Mouse (Mus musculus): ENCODE results near the gene Tnni3k.
A peak's percentile ranks its signal among the peaks of the same experiment; 100 is the strongest.

Tnni3k gene

DNA sequence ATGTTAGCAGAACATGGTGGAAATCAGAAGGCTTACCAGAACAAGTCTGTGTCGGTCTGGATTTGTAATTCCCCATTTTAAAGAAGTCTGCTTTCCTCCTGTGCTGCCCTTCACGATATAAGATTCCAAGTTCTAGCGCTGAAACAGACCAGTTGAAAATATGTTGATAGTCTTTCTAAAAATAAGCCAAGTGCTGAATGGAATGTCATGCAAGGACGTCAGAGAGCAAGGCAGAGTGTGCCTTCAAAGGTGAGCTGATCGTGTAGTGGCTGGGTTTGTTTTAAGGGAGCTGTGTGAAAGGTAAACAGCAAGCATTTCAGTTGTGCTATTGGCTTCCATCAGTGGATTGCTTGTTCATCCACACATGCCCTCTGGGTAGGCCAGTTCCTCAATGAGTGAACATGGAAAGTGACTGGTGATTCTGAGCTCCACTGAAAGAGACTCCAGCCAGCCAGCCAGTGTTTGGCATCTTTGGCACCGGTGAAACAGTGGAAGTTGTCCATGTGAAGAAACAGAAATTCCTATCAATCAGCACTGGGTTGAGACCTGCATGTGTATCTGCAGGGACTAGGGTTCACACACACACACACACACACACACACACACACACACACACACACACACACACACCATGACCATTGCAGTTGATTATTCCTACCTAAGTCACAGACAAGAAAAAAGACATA is at the start of gene Tnni3k:
Gene Tnni3k (minus strand): TSS at position 177 of the 686 bp plus-strand sequence.
- no peak for DNase-seq (ENCODE audit: low read depth, low spot score)

DNA sequence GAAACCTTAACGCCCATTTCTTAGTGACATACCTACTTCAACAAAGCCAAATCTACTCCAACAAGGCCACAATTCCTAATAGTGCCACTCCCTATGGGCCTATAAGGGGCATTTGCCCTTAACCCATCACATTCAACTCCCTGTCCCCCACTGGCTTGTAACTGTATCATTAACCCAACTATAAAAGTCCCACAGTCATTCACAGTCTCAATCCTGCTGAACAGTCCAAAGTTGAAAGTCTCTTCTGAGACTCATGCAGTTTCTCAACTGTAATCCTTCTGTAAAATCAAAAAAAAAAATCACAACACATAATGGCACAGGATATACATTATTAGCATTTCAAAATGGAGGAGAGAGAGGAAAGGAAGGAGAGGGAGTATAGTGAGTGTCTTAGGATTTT is 44.1 kb upstream of the Tnni3k start:
- DNase-seq (ENCODE audit: low read depth, low spot score) = no peak

DNA sequence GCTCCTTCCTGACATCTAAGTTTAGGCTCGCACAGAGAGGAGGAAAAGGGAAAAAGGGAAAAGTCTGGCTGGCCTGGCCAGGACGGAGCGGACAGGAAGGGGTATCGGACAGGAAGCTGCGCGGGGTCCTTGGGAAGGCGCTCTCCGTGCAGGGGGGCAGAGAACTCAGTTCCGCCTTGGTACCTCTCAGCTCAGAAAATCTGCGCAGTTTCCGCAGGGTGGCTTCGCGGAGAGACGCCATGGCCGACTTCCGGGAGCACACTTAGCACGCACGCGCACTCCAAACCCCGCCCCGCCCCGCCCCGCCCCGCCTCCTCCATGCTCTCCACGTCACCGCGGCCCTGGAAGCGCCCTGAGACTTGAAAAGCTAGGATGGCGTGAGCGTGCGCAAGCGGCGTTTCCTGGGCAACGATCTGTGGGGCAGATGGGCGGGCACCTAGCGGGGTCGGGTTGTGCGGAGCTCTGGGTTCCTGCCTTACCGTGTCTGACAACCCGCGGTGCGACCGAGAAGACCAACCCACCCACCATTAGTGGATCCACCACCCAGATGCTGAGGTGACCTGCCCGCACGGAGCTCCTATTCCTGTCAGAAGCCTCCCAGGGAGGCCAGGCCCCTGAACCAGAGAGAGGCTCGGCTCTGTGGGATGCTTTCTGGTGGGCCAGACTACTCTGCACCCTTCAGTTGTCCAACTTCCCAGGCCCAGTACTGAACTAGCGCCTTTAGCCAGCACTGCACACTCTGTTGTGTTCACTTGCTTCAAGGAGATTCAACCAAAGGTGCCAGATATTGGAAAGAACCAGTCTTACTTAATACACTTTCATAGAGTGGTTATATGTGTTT is 38.1 kb upstream of the Tnni3k start, which contains the start of the genes Fpgt and Lrriq3:
Gene Fpgt (minus strand): TSS at position 288 of the 841 bp plus-strand sequence.
Gene Lrriq3 (plus strand): TSS at position 319 of the 841 bp plus-strand sequence.
- peak; percentile 96 for DNase-seq (ENCODE audit: low read depth, low spot score)

DNA sequence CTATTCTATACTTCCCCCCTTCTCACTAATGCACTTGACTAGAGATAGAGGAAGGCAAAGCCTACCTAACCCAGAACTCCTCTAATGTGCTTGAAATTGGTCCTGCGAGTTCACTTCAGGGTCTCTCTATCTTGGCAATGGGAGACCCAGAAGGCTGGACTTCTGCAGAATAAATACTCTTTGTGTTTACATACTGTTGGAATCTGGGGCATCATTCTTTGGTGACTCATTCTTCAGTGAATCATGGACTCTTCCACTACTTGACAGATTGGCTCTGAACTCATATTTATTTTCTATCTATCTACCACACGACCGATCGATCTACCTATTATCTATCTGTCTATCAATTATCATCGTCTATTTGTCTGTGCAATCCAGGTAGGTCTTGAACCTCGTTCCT is 36.9 kb upstream of the Tnni3k start:
- no peak for DNase-seq (ENCODE audit: low read depth, low spot score)

DNA sequence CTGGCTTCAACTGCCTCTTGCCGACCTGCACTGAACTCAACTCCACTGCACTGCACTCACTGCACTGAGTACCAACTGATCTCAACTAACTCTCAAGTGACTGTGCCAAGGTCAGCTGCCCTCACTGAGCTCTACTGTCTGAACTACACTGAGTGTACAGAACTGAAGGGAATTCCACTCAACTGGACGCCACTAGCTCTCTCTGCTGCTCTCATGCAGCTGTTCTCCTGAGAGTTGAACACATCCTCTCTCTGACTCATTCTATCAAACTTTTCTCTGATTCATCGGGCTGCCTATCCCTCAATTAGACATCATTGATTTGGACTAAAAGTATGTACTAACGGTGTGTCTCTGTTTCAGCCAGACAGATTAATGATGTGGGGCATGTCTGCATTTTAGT is 22.7 kb upstream of the Tnni3k start:
- DNase-seq (ENCODE audit: low read depth, low spot score) = no peak

DNA sequence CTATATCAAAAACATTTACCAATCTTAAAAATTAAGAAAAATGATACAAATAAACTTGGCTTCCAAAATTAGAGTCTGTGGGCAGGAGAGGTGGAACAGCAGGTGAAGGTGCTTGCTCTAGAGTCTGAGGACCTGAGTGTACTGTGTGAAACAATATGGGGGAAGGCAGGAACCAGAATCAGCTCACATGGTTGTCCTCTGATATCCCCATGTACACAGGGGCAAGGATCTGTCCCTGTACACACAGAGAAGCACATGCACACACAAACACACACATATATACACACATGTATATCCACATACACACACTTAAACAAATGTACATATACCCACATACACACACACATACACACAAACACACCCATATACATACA is 4.2 kb upstream of the Tnni3k start:
- DNase-seq (ENCODE audit: low read depth, low spot score) = no peak

DNA sequence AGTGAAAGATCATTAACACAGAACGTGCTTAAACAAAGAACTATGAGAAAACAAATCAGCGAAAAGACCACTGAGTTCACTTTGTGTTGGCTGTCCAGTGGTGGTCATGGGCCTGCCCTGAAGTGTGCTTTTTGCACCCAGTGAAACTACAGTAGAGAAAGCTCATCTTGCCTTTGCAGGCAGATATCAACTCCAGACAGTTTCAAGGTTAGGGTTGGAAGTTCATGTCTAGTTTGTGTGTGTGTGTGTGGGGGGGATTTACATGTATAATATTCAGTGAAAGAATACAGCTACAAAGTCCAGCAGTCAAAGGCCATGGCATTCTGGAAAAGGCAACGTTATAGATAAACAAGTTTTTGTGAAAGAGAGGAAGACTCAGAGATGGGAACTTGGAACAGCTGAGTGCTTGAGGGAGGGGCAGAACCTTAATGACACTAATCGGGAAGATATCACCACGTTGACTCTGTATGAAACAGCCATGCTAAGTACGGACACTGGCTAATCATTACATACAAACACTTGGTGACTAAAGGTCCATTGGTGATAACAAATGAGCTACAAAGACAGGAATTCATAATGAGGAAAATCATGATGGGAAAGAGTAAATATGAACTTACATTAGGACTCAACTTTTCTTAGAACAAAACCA is 3.7 kb upstream of the Tnni3k start:
- no peak for DNase-seq (ENCODE audit: low read depth, low spot score)

DNA sequence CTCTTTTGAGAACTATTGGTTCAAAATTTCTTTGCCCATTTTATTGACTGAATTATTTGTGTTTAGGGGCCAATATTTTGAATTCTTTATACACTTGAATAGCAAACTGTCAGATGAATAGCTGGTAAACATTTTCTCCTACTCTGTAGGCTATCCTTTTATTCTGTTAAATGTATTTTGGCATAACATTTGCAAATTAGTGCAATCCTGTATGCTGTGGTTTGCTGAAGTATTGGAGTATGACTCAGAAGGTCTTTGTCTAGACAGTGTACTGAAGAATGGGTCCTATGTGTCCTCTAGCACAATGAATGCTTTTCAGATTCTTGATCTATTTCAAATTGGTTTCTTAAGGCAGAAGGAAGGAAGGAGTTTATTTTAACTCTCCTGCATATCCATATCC is 2.4 kb upstream of the Tnni3k start:
- no peak for DNase-seq (ENCODE audit: low read depth, low spot score)

DNA sequence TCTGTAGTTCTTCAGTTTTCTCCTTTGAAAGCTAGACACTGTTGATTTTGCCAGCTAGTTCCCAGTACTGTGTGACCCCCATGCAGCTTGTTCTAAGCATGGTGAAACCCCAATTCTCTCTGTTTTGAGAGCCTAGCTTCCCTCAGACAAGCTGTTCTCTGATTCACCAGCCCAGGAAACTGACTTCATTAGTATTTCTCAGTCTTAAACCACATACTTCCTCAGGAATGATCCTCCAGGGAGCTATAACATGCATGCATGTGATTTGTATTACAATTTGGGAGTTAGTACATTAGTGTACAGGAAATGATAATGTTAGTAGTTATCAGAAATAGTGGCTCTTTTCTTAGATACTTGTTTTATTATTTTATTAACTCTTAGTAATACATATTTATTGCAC is 1.4 kb upstream of the Tnni3k start:
- DNase-seq (ENCODE audit: low read depth, low spot score) = no peak

DNA sequence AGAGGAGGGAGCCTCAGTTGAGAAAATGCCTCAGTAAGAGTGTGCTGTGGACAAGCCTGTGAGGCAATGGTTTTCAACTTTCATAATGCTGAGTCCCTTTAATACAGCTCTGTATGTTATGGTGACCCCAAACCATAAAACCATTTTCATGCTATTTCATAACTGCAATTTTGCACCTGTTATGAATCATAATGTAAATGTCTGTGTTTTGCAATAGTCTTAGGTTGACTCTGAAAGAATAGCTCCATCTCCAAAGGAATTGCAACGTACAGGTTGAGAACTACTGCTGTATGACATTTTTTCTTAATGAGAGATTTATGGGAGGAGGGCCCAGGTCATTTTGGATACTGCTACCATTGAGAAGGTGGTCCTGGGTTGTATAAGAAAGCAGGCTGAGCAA is 2.0 kb downstream of the Tnni3k start:
- DNase-seq (ENCODE audit: low read depth, low spot score) = no peak

DNA sequence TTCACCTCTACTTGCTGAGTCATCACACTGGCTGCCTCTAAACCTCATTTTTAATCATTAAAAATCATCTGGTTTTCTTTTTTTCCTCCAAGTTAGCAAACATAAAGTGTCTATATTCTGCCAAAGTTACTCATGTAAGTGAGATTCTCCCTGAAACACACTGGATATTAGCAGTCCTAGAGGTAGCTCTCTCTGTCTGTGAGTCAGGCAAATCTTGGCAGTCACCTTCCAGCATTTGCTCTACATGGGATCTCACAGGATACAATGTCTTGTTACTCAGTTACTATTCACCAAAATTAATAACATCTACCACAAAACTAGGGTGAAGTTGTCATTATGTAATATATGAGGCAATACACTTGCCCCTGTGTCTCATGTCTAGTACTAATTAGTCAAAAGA is 3.2 kb downstream of the Tnni3k start:
- DNase-seq (ENCODE audit: low read depth, low spot score) = no peak

DNA sequence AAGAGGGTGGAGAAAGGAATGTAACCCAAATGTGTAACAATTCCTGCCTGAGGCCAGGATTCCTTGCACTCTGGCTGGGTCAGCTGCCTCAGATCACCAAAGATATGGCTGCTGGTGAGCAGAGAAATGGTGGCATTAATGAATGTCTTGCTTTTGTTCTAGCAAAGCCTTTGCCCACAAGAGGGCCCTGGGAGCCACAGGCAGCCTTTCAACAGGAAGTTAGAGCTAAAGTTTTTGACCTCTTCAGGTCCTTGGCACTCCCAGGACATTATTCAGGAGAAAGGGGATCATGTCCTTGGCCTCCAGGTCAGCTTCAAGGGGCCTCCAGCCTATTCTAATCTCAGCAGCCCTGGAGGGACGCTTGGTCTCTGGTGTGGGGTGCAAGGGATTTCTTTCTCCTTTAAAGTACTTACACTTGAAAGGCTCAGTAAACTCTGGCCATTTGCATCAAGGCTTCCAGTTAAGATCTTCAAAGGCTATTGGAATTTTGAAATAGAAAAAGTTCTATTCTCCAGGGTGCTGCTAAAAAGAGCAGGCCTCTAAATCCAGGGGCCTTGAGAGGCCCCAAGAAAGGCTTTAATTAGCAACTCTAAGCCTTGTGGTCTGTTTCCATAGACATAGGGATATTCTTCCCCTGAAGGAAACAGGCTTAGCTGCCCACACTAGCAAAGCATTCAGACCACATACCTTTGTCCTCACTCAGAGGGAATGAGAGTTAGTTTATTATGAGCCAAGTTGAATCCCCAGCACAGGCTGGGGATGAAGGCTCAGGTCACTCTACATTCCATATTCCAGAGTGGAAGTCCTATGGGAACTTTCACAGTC is 16.0 kb downstream of the Tnni3k start:
- no peak for DNase-seq (ENCODE audit: low read depth, low spot score)

DNA sequence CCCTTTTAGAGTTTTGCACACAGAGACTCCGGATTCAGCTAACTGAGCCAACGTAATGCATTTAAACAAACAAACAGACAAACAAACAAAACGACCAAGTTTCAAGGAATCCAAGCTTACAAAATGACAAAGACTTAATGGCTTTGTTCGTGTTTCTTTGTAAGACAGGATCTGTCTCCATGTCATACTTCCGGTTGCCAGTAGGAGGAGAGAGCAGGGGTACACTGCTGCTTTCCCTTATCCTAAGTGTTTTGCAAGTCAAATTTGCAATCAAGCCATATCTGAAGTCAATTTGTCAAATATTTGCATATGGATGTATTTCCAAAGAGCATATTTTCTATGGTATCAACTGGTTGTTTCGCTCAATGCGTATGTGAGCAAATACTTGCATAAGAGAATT is 20.9 kb downstream of the Tnni3k start:
- DNase-seq (ENCODE audit: low read depth, low spot score) = no peak

DNA sequence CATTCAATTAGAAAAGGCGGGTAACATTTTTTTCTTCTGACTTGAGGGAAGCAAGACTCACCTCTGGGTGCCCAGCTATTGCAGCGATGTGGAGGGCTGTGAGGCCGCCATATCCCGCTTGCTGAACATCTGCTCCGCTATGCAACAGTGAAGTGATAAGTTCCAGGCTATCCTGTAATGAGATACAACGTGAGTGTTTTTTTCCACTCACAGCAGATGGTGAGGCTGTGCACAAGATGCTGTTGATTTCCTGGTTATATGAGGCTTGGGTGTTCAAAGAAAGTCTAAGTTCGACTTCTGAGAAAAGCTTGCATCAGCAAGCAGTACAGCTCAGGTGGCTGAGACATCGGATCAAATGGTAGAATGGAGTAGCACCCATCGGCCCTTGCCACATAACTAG is 25.0 kb downstream of the Tnni3k start:
- DNase-seq (ENCODE audit: low read depth, low spot score) = peak; percentile 63

DNA sequence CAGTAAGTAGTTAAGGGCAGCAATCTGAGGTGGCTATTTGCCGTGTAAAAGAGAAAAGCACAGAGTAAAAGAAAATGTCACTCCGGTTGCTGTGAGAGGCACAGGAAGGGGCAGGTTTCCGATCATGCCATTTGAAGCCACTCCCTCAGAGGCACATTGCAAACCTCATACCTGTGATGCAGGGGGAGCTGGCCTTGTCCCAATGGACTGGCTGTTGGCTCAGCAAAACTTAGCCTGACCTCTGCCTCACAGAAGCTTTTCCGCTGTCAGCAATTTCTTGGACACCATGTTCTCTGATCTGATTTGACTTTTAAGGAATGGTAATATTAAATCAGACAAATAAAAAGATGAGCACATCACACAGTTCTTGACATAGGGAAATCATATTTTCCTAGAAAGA is 52.4 kb downstream of the Tnni3k start:
- no peak for DNase-seq (ENCODE audit: low read depth, low spot score)

DNA sequence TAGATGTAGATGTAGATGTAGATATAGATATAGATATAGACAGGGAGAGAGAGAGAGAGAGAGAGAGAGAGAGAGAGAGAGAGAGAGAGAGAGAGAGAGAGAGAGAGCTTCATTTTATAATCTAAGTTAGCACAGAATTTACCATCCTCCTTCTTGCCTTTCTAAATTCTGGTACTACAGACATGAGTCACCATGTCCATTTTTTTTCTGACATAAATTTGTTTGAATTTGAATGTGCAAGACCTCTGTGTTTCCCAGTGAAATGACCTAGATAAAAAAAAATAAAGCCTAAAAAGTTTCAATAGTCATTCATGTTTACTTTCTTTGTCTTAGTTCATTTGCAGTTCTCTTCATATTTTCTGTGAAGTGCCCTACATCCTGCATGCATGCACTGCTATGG is 54.2 kb downstream of the Tnni3k start:
- DNase-seq (ENCODE audit: low read depth, low spot score) = no peak

DNA sequence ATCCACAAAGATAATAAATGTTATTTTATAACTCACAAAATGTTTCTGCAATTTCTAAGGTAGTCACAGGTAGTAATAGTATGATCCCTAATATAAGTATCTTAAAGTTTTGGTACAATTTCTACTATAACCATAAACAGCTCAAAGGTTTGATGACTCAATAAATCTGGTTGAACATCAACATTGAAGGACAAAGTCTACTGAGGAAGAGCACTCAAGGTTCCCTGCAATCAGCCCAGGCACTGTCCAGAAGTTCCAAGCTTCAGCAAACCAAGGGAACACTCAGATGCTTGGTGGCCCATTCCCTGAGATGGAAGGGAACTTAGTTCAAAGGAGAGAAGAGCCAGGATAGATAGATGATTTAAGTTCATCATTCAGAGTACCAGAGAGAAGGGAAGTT is 62.5 kb downstream of the Tnni3k start:
- no peak for DNase-seq (ENCODE audit: low read depth, low spot score)

DNA sequence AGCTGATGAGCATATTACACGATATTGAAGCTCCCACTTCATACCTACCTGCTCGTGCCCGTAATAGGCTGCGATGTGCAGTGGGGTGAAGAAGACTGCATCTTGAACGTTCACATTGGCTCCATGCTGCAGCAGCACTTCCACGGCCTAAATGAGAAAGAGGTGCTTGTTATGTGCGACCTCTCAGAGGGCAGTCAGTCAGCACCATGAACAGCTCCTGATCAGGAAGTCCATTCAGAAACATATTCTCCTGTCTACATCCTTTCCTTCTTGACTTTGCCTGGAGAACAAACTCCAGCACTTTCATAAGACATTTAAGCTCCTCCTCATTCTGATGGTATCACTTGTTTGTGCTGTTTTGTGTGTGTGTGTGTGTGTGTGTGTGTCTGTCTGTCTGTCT is 76.1 kb downstream of the Tnni3k start:
- DNase-seq (ENCODE audit: low read depth, low spot score) = no peak

DNA sequence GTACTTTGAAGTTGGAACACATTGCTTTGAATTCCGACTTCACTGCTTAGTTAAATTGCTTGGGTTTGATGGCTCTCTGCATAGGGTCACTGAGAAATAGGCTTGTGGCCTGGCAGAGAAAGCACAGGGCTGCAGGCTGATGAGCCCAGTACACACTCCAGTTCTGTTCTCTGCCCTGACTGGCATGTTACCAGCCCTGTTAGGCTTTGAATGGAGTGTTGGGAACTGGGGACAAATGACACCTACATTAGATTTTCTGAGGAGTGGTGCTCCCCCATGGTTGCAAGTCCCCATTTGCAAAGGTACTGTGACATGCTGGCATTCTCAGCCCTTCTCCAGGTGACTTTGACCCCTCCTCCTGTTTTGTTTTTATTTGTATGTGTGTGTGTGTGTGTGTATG is 83.6 kb downstream of the Tnni3k start:
- no peak for DNase-seq (ENCODE audit: low read depth, low spot score)

DNA sequence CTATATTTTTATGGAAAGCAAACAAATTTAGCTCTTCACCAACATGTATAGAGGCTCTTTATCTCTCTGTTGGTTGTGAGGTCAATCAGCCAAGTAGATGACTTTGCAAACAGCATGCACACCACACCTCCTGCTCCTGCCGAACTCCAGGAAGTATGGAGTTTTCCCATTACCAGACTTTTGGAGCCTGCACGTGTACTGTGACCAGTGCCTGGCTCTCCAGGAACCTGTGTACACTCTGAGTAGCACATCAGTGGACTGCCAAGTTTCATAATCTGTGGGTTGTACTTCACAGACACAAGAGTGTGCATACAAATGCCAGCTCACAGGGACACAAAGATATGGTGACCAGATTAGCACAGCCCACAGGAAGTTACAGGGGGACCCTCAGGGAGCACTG is 84.2 kb downstream of the Tnni3k start:
- no peak for DNase-seq (ENCODE audit: low read depth, low spot score)

DNA sequence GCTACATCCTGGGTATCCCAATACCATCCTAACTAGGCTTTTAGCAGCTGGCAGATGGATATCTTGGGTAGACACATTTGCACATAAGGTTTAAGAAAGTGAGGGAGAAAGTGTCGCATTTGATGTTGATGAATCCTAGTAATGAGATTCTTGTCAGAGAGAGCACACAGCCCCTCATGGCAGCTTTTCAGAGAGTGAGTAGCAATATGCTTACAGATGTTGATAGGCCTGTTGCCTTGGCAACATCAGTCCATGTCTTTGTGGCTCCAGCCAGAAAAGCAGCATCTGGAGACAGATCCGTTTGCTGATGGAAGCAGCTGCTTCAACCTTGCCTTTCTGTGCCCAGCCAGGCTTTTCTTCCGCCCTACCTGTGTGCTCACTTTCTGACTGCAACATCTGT is 93.9 kb downstream of the Tnni3k start:
- no peak for DNase-seq (ENCODE audit: low read depth, low spot score)

DNA sequence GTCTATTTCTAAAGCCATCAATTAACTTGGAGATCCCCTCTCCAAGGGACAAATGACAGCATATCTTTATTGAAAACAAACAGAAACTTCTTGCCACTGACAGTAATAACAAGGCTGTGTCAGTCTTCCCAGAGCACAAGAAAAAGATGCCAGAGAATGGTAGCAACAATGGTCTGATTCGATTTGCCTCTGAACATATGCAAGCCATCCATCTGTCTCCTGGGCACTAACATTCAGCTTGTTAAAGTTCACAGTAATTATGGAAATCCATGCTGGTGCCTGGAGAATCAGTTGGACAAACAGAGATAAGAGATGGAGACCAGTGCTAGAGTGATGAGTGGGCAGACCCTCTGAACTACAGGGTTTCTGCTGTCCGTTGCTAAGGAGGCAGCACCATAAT is 102.1 kb downstream of the Tnni3k start:
- no peak for DNase-seq (ENCODE audit: low read depth, low spot score)
